Mouse (Mus musculus): ENCODE data around the gene Rdh9. TPM values are rescaled to one million over a fixed set of nuclear protein-coding genes. Genes with fewer than 3 reads are reported as not detected.

The Rdh9 gene
- polyA plus RNA-seq, 1 experiment from 2014 or later = 0.38 TPM

Other genes with a start within 250 kb of the Rdh9 start
- gene Nxph4, start 241.8 kb upstream of the Rdh9 start, polyA plus RNA-seq (2014; fragmentation: Nextera tagmentation; extraction: Ambion mirVana) = 5.2 and 6.1 TPM in 2 replicates
- 137 and 145 TPM in 2 replicates for gene Lrp1, start 155.2 kb upstream of the Rdh9 start, polyA plus RNA-seq (2014; fragmentation: Nextera tagmentation; extraction: Ambion mirVana)
- 22.9 and 23.1 TPM in 2 replicates for gene Stat6, start 133.4 kb upstream of the Rdh9 start, polyA plus RNA-seq (2014; fragmentation: Nextera tagmentation; extraction: Ambion mirVana)
- gene Nemp1, start 109.5 kb upstream of the Rdh9 start, polyA plus RNA-seq (2014; fragmentation: Nextera tagmentation; extraction: Ambion mirVana) = 10.5 and 11.2 TPM in 2 replicates
- gene Nab2, start 107.8 kb upstream of the Rdh9 start, polyA plus RNA-seq (2014; fragmentation: Nextera tagmentation; extraction: Ambion mirVana) = 15.2 and 16.1 TPM in 2 replicates
- 0.75 and 1.2 TPM in 2 replicates for gene Myo1a, start 71.2 kb upstream of the Rdh9 start, polyA plus RNA-seq (2014; fragmentation: Nextera tagmentation; extraction: Ambion mirVana)
- gene Tac2, start 51.9 kb upstream of the Rdh9 start, polyA plus RNA-seq (2014; fragmentation: Nextera tagmentation; extraction: Ambion mirVana) = 0.54 TPM in 1 of 2 replicates, not detected in the other
- gene Zbtb39, start 36.8 kb upstream of the Rdh9 start, polyA plus RNA-seq (2014; fragmentation: Nextera tagmentation; extraction: Ambion mirVana) = 3.1 and 3.7 TPM in 2 replicates
- 0.63 and 0.67 TPM in 2 replicates for gene Gpr182, start 24.7 kb upstream of the Rdh9 start, polyA plus RNA-seq (2014; fragmentation: Nextera tagmentation; extraction: Ambion mirVana)
- gene Rdh1, start 16.7 kb upstream of the Rdh9 start, polyA plus RNA-seq (2014; fragmentation: Nextera tagmentation; extraction: Ambion mirVana) = 0.10 and 0.11 TPM in 2 replicates
- gene Rdh16f1, start 16.6 kb upstream of the Rdh9 start, polyA plus RNA-seq (2014; fragmentation: Nextera tagmentation; extraction: Ambion mirVana) = 0.29 TPM in 1 of 2 replicates, not detected in the other
- gene Rdh16, start 24.8 kb downstream of the Rdh9 start, polyA plus RNA-seq (2014; fragmentation: Nextera tagmentation; extraction: Ambion mirVana) = not detected in 2 replicates
- gene Rdh19, start 73.5 kb downstream of the Rdh9 start, polyA plus RNA-seq (2014; fragmentation: Nextera tagmentation; extraction: Ambion mirVana) = not detected in 2 replicates
- not detected in 2 replicates for gene Rdh16f2, start 90.1 kb downstream of the Rdh9 start, polyA plus RNA-seq (2014; fragmentation: Nextera tagmentation; extraction: Ambion mirVana)
- not detected in 2 replicates for gene Rdh7, start 112.4 kb downstream of the Rdh9 start, polyA plus RNA-seq (2014; fragmentation: Nextera tagmentation; extraction: Ambion mirVana)
- 0.77 and 1.1 TPM in 2 replicates for gene Sdr9c7, start 122.1 kb downstream of the Rdh9 start, polyA plus RNA-seq (2014; fragmentation: Nextera tagmentation; extraction: Ambion mirVana)
- 0.75 TPM in 1 of 2 replicates, not detected in the other for gene Hsd17b6, start 231.2 kb downstream of the Rdh9 start, polyA plus RNA-seq (2014; fragmentation: Nextera tagmentation; extraction: Ambion mirVana)
- 61.6 and 69.4 TPM in 2 replicates for gene Prim1, start 238.8 kb downstream of the Rdh9 start, polyA plus RNA-seq (2014; fragmentation: Nextera tagmentation; extraction: Ambion mirVana)

Data from embryonic facial prominence, embryonic 14.5 days (tissue).